Mouse (Mus musculus) forebrain, postnatal 0 days (tissue): ENCODE results near the gene Fzd2. TPM values are rescaled to one million over a fixed set of nuclear protein-coding genes. Genes with fewer than 3 reads are reported as not detected.

Source experiments
- ATAC-seq: fragments of 200-750 bp; cut with Nextera tagmentation; 2 replicates; pipeline ENCODE4 v1.8.0; 2017; ENCODE audit warnings: mild to moderate bottlenecking, moderate library complexity
- DNase-seq: peaks from one replicate; pipeline ENCODE4 v3.0.0-alpha.2; 2015
- H3K27ac ChIP-seq: fragments of 300-500 bp; sonication (generic); 2 replicates; pipeline ENCODE4 v1.5.1; 2014; ENCODE audit warnings: low read depth, mild to moderate bottlenecking, antibody characterized with exemption, low read length, moderate library complexity, mixed read lengths
- H3K27me3 ChIP-seq: fragments of 300-500 bp; sonication (generic); 2 replicates; pipeline ENCODE4 v1.6.1; 2014; ENCODE audit warnings: mild to moderate bottlenecking, low read length, mixed read lengths; ENCODE audit not compliant: insufficient read depth
- H3K36me3 ChIP-seq: fragments of 300-500 bp; sonication (generic); 2 replicates; pipeline ENCODE4 v1.6.1; 2014; ENCODE audit warnings: mild to moderate bottlenecking, moderate library complexity; ENCODE audit not compliant: insufficient read depth
- H3K4me1 ChIP-seq: fragments of 300-500 bp; sonication (generic); 2 replicates; pipeline ENCODE4 v1.6.1; 2014; ENCODE audit warnings: antibody characterized with exemption; ENCODE audit not compliant: insufficient read depth
- H3K4me2 ChIP-seq: fragments of 300-500 bp; sonication (generic); 2 replicates; pipeline ENCODE4 v1.6.1; 2014; ENCODE audit warnings: low read depth, mild to moderate bottlenecking, moderate library complexity
- H3K4me3 ChIP-seq: fragments of 300-500 bp; sonication (generic); 2 replicates; pipeline ENCODE4 v1.5.1; 2014; ENCODE audit warnings: low read depth, low read length, mixed read lengths
- H3K9ac ChIP-seq: fragments of 300-500 bp; sonication (generic); 2 replicates; pipeline ENCODE4 v1.6.1; 2014; ENCODE audit warnings: mild to moderate bottlenecking
- H3K9me3 ChIP-seq: fragments of 300-500 bp; sonication (generic); 2 replicates; pipeline ENCODE4 v1.6.1; 2016; ENCODE audit warnings: low read length
- CTCF ChIP-seq: sonication (generic); IDR thresholded peaks from 2 replicates; pipeline ENCODE4 v1.5.1; 2016; ENCODE audit warnings: antibody characterized with exemption, control low read depth, low read depth
- WGBS: fragments of 180-500 bp; shearing (Covaris S2); extraction: QIAGEN DNeasy Blood & Tissue Kit; methylation state at CpG from one replicate; pipeline ENCODE4 v1.1.7; 2014; 5-methylcytosine and 5-hydroxymethylcytosine counted together
- polyA plus RNA-seq: library from polyadenylated mRNA; unstranded; fragments of >200 nt; fragmentation: Nextera tagmentation; extraction: Ambion mirVana; gene quantifications from 2 replicates; pipeline ENCODE4 v1.2.1, GENCODE M21; 2015
- total RNA-seq: library from RNA; depleted of rRNA; stranded (reverse); fragments of >200 nt; gene quantifications from 2 replicates; pipeline ENCODE4 v1.2.3, GENCODE M21; 2014

The Fzd2 gene
- total and polyA plus RNA-seq, 2 experiments from 2014 or later, result 4.6 to 15.2 TPM

- Histone ChIP-seq H3K4me1 (no peaks in the 10 kb centered on the region), H3K4me3 (no peak overlapping the region), H3K4me2 (no peak overlapping the region; the same call in 1 of the 2 replicates), H3K9me3 (no peaks in the 10 kb centered on the region), H3K27ac (no peak overlapping the region), H3K27me3 (no peaks in the 10 kb centered on the region), H3K9ac (no peak overlapping the region), H3K36me3 (no peaks in the 10 kb centered on the region)
- no peak for ATAC-seq
- DNase-seq, result no peak
- whole genome bisulfite sequencing, result 21% methylated on average over 4 of the region's 4 CpGs
- TF ChIP-seq CTCF, result no peak
Observed at GRCm38 (mm10) chr11:102608691-102609090, 4.5 kb downstream of the Fzd2 start.

- Histone ChIP-seq H3K27me3 (no peaks in the 10 kb centered on the region), H3K4me3 (no peak overlapping the region), H3K27ac (no peak overlapping the region), H3K9me3 (no peaks in the 10 kb centered on the region), H3K4me1 (no peaks in the 10 kb centered on the region), H3K4me2 (no peak overlapping the region), H3K36me3 (no peaks in the 10 kb centered on the region), H3K9ac (no peak overlapping the region)
- ATAC-seq (no peak), DNase-seq (no peak)
- 46% methylated on average over 8 of the region's 8 CpGs for WGBS
- no peak for TF ChIP-seq CTCF
Observed at GRCm38 (mm10) chr11:102609483-102609882, 5.3 kb downstream of the Fzd2 start.

GRCm38 (mm10) chr11:102610260-102610659 lies 6.1 kb downstream of the Fzd2 start:
- no peak overlapping the region for H3K27ac ChIP-seq
- no peak for ATAC-seq
- TF ChIP-seq CTCF, result no peak

GRCm38 (mm10) chr11:102610675-102611316 lies 6.6 kb downstream of the Fzd2 start:
- H3K9me3 ChIP-seq, result no peaks in the 10 kb centered on the region
- no peak for DNase-seq
- no peak for TF ChIP-seq CTCF
- H3K27me3 ChIP-seq, result no peaks in the 10 kb centered on the region
- no peak overlapping the region for H3K27ac ChIP-seq
- H3K9ac ChIP-seq, result no peak overlapping the region
- H3K4me3 ChIP-seq, result no peak overlapping the region
- 7% methylated on average over 9 of the region's 9 CpGs for WGBS
- ATAC-seq, result peak; percentile 40
- H3K36me3 ChIP-seq, result no peaks in the 10 kb centered on the region
- H3K4me2 ChIP-seq, result no peak overlapping the region
- no peaks in the 10 kb centered on the region for H3K4me1 ChIP-seq

More at GRCm38 (mm10) chr11:102610260-102610659, 6.1 kb downstream of the Fzd2 start:
- H3K27me3 ChIP-seq, result no peaks in the 10 kb centered on the region
- H3K4me3 ChIP-seq, result no peak overlapping the region
- H3K9me3 ChIP-seq, result no peaks in the 10 kb centered on the region
- H3K4me2 ChIP-seq, result no peak overlapping the region
- WGBS, result 26% methylated on average over 4 of the region's 4 CpGs
- H3K36me3 ChIP-seq, result no peaks in the 10 kb centered on the region
- H3K9ac ChIP-seq, result no peak overlapping the region
- no peaks in the 10 kb centered on the region for H3K4me1 ChIP-seq
- DNase-seq, result no peak

- H3K4me3 ChIP-seq, result no peak overlapping the region
- ATAC-seq (no peak), DNase-seq (no peak)
- H3K36me3 ChIP-seq, result no peaks in the 10 kb centered on the region
- no peak for TF ChIP-seq CTCF
- H3K27me3 ChIP-seq, result no peaks in the 10 kb centered on the region
- no peak overlapping the region for H3K27ac ChIP-seq
- no peaks in the 10 kb centered on the region for H3K9me3 ChIP-seq
- WGBS, result 16% methylated on average over 6 of the region's 6 CpGs
- H3K4me2 ChIP-seq, result no peak overlapping the region
- no peak overlapping the region for H3K9ac ChIP-seq
- no peaks in the 10 kb centered on the region for H3K4me1 ChIP-seq
Observed at GRCm38 (mm10) chr11:102611317-102611705, 7.1 kb downstream of the Fzd2 start.

GRCm38 (mm10) chr11:102619449-102619848 lies 15.3 kb downstream of the Fzd2 start:
- ATAC-seq, result no peak
- DNase-seq, result no peak
- 69% methylated on average over 2 of the region's 2 CpGs for WGBS

GRCm38 (mm10) chr11:102623876-102624789 lies 19.9 kb downstream of the Fzd2 start:
- Histone ChIP-seq H3K9me3 (no peaks in the 10 kb centered on the region), H3K4me1 (0 out of 2 replicates have a peak, but pooled peaks cover 3% of the 10 kb centered on the region), H3K27ac (no peak overlapping the region), H3K9ac (no peak overlapping the region), H3K27me3 (no peaks in the 10 kb centered on the region), H3K36me3 (no peaks in the 10 kb centered on the region), H3K4me2 (no peak overlapping the region), H3K4me3 (no peak overlapping the region)
- ATAC-seq, result peak; percentile 36; the same call in 1 of the 2 replicates
- 12% methylated on average over 16 of the region's 17 CpGs for WGBS
- DNase-seq, result no peak
- no peak for TF ChIP-seq CTCF

More at GRCm38 (mm10) chr11:102619449-102619848, 15.3 kb downstream of the Fzd2 start:
- Histone ChIP-seq H3K4me3 (no peak overlapping the region), H3K9ac (no peak overlapping the region), H3K4me2 (no peak overlapping the region), H3K4me1 (no peaks in the 10 kb centered on the region), H3K27ac (no peak overlapping the region), H3K9me3 (no peaks in the 10 kb centered on the region), H3K36me3 (no peaks in the 10 kb centered on the region), H3K27me3 (no peaks in the 10 kb centered on the region)
- 0 out of 2 replicates have a peak, but pooled peaks have one; percentile 9 for TF ChIP-seq CTCF
